Mouse (Mus musculus): Measurements from ENCODE around the gene Tatdn2.

DNA sequence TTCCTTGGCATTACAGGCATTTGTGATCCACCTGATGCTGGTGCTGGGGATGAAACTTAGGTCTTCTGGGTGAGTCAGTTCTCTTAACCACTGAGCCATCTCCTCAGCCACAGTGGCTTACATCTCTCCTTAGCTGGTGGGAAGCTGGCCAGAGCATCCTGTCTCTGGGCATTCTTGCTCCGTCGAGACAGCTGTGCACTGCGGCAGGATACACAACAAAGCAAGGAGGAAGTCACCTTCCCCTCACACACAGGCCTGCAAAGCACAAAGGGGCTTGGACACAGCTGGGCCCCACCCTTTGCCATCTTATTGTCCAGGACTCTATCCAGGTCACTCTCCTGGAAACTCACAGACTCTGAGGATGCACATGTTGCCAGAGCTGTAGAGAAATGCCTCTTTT lies 38.6 kb upstream of the Tatdn2 start:
- no peak for TF ChIP-seq CTCF (IDR thresholded peaks at IDR 0.05; ENCODE audit: borderline replicate concordance, insufficient read depth, low read depth, low read length)
- no peak for TF ChIP-seq POLR2A (IDR thresholded peaks at IDR 0.05; ENCODE audit: borderline replicate concordance, insufficient read depth, low read length)
